Mouse (Mus musculus): Measurements from ENCODE around the gene Shc2.

DNA sequence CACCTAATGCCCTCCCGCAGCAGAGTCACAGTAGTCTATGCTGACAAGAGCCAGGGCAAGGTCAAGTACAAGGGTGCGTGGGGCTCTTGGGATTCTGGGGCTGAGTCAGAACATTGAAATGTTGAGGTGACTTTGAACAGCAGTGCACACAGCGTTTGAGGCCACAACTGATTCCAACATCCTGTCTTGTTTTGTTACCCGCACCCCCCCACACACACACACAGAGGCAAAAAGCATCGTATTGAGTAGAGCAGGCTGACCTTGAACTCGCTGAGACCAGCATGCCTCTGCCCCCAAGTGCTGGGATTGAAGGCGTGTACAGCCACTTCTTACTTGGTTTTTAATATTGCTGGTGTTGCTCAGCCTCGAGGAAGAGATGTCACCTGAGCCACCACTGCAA, 63.4 kb downstream of the Shc2 start:
- TF ChIP-seq CTCF (IDR thresholded peaks at IDR 0.05; ENCODE audit: control insufficient read depth, insufficient read depth, insufficient replicate concordance, low read depth, low read length) (no peak), POLR2A (IDR thresholded peaks at IDR 0.05; ENCODE audit: control insufficient read depth, low read depth, low read length) (no peak)

Data from testis, adult 2 months (tissue).